Mouse (Mus musculus): Measurements from ENCODE around the gene Impdh1.

DNA sequence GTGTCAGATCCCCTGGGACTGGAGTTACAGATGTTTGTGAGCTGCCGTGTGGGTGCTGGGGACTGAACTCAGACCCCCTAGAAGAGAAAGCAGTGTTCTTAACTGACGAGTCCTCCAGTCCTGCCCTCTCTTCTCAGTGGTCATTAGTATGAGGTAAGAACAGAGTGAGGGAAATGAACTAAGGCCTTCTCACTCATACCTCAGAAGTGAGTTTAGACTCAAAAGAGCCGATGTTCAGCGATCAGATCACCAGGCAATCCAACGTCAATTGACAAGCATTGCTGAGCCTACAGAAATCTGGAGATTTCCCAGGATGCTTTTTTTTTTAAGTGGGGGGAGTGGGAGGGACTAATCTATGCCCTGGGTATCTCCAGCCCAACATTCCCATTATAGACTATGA, 59.8 kb downstream of the Impdh1 start:
- TF ChIP-seq CTCF (IDR thresholded peaks at IDR 0.05; ENCODE audit: low read depth): no peak
- TF ChIP-seq EP300 (IDR thresholded peaks at IDR 0.05; ENCODE audit: low read depth): no peak
